Mouse (Mus musculus) naive thymus-derived CD4-positive, alpha-beta T cell, adult 2 months (primary cell): ENCODE results near the gene Rhbdl1.

Source experiments
- DNase-seq: peaks from one replicate; pipeline ENCODE4 v3.0.0-alpha.2; 2011; ENCODE audit warnings: low read depth

Rhbdl1 gene

GRCm38 (mm10) chr17:25837076-25837410 is at the start of gene Rhbdl1:
Gene Rhbdl1 (minus strand): TSS chr17:25837295.
- peak; percentile 57 for DNase-seq

DNA sequence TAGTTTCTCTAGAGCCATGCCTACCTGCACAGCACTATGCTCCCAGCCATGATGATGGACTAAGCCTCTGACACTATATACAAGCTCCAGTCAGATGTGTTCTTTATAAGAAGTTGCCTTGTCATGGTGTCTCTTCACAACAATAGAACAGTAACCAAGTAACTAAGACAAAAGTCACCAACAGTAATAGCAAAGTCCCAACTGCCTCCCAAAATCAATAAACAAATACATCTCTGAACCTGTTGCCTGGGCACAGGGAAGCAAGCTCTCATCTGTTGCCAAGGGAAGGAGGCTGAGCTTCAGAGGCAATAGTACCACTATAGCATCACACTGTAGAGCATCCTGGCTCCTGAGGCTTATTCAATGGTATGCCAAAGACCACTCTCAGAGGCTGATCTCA is 49.7 kb upstream of the Rhbdl1 start:
- DNase-seq: no peak

DNA sequence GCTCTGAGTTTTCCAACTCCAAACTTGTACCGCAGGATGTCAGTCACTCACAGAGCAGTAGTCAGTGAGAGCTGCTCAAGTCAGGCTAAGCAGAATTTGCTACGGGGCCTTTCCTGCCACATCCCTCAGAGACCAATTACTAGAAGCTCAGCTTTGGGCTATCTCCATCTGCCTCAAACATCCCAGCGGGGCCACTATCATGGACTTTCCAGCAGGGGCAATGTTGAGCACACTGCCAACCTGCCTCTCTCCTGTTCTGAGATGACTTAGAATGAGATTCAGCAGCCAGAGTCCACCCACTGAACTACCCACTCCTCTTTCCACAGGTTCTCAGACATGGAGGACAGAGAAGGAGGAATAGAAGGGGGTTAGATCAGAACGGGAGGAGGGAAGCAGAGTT is 48.5 kb upstream of the Rhbdl1 start:
- DNase-seq: peak; percentile 43

DNA sequence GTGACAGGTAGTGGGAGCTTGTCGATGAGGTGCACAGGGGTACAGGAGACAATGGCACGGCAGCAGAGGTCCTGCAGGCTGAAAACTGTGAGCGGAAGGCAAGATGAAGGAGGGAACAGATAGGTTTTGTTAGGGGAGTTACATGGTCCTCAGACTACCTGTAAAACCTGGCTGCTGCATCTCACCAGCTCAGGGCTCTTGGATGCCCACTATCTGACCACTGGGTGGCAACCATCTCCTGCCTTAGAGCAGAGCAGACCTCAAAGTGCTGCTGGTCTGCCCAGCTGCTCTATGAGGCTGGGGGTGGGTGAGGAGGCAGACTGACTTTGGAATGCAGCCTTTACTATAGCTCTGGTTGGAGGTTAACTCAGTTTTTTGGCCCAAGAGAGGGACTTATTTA is 46.7 kb upstream of the Rhbdl1 start:
- DNase-seq: no peak

DNA sequence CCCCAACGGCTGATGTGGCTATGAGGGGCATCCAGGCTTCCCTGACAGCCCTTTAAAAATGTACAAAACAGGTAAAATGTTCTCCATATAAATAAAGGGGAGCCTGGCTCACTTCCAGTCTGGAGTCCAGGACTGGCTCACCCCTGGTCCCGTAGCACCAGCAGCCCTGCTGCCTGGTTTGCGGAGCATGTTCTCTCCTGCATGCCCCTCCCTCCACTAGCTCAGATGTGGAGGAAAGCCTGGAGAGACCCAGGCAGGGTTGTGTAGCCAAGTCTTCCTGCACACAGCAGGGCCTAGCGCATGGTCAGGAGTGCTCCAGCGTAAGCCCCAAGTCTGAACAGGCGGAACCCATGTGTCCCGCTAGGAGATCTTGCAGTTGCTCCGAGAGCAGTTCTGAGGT is 46.2 kb upstream of the Rhbdl1 start:
- no peak for DNase-seq

GRCm38 (mm10) chr17:25882306-25882705 is 45.2 kb upstream of the Rhbdl1 start:
- DNase-seq: no peak

DNA sequence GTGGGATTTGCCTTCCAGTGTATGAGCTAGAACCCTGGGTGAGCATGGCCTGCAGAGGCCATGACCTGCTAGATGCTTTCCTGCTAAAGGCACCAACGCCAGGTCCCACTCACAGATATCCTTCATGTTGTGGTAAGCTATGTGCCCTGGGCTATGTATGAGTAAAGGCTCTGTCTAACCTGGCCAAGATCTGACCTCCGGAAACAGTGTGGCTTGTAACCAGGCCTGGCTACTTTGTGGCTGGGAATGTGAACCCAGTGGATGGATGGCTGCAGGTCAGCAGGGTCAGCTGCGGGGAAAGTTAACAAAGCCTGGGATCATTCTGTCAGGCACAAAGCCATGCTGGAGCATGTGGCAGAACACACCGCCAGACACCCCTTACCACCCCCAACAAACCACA is 44.6 kb upstream of the Rhbdl1 start:
- no peak for DNase-seq

- DNase-seq: no peak
Observed at GRCm38 (mm10) chr17:25880913-25881641, 44.0 kb upstream of the Rhbdl1 start.

- no peak for DNase-seq
Observed at GRCm38 (mm10) chr17:25880196-25880910, 43.3 kb upstream of the Rhbdl1 start, which contains the start of gene Wfikkn1. Gene Wfikkn1 (minus strand): TSS chr17:25880858.

DNA sequence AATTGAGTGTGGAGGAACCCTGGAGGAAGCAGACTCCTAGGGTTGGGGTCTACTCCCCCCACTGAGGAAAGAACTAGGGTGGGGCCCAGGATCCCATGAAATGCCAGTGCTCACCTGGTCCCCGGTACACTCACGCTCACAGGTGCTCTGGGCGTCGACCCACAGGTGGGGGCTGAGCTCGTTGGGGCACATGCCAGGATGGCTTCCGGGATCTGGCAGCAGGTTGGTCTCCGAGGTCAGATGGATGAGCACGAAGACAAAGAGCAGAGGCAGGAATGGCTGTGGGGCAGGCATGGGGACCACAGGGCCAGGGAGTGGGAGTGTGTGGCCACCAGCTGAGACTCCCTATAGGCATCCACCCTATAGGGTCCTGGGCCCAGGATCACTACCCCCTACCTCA is 42.7 kb upstream of the Rhbdl1 start:
- no peak for DNase-seq

DNA sequence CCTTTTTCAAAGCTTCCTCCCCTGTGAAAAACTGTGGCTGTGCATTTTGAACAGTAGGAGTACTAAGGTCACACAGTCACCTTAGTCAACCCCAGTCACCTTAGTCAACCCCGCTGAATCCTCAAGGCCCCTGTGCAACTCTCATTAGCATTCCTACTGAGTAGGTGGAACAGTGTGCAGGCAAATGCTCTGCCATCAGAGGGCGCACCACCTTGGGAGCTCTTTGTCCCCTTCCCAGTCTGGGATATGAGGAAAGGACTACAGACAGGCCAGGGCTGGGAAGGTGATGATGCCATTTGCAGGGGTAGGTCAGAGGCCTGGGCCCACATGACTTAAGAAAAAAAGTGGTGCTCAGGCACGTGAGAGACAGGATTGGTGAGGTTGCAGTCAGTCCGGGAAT is 42.2 kb upstream of the Rhbdl1 start:
- DNase-seq: no peak

GRCm38 (mm10) chr17:25878611-25879180 is 41.6 kb upstream of the Rhbdl1 start:
- DNase-seq: no peak

GRCm38 (mm10) chr17:25877741-25878610 is 40.9 kb upstream of the Rhbdl1 start:
- DNase-seq: no peak

DNA sequence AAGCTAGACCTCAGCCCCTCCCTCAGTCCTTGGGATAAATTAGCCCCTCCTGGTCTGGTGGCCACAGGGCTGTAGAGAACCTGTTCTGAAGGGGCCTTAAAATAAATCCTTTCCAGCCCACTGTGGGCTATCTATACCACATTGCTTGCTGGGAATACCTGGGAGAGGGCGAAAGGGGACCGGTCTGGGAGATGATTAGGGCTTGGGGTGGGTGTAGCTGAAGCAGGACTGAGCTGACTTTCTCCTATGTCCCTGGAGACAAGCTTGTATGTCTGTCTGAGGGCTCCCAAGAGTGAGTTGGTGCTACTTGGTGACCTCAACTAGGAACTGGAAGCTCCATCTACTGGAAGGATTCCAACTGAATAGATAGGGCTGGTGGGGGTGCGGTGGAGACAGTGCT is 39.9 kb upstream of the Rhbdl1 start:
- no peak for DNase-seq

- DNase-seq: no peak
Observed at GRCm38 (mm10) chr17:25876347-25876915, 39.3 kb upstream of the Rhbdl1 start.

GRCm38 (mm10) chr17:25875171-25876136 is 38.4 kb upstream of the Rhbdl1 start:
- DNase-seq: peak; percentile 88

- DNase-seq: peak; percentile 97
Observed at GRCm38 (mm10) chr17:25874721-25875170, 37.7 kb upstream of the Rhbdl1 start, which contains the start of gene Mettl26. Gene Mettl26 (plus strand): TSS chr17:25875074.

- no peak for DNase-seq
Observed at GRCm38 (mm10) chr17:25874148-25874720, 37.1 kb upstream of the Rhbdl1 start.

DNA sequence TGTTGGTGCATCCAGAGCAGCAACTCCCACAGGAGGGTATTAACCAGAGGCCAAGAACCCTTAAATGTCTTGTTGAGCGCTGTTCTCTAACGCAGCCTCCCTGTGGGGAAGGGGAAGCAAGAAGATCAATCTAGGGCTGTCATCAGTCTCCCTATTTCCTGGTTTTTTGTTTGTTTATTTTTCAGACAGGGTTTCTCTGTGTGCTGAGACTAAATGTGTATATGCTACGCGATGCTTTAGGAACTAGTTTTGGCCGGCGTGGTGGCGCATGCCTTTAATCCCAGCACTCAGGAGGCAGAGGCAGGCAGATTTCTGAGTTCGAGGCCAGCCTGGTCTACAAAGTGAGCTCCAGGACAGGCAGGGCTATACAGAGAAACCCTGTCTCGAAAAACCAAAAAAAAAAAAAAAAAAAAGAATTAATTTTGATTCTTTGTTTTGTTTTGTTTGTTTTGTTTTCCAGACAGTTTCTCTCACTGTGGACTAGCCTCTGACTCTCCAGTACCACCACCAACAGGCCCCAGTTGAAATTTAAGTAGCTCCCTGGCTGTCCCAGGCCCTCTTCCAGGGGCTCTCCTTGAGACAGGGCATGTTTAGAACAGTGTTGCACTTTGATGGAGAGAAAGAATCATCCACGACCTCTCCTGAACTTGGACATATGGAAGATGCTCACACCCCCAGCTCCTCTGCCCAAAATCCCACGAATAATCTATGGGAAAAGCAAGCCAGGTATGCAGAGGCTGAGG is 36.5 kb upstream of the Rhbdl1 start:
- no peak for DNase-seq

DNA sequence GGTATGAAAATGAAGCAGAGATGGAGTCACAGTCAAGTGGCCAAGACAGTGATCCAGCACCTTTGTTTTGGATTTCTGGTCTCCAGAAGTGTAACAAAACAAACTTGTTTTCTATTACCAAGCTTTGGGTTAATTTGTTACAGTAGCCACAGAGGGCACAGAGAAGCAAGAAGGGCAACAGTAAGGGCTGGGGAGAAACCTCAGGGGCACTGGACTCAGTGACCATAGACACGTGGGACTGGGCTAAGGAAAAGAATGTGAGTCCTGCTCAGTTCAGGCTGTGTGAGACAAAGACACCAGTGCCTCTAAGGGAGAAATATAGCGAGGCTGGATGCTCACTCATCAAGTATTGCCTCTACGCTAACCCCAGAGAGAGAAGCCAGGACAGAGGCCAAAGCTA is 35.6 kb upstream of the Rhbdl1 start:
- DNase-seq: no peak
